Mouse (Mus musculus) kidney, embryonic 14.5 days (tissue): ENCODE data around the gene Psmd8. TPM values are rescaled to one million over a fixed set of nuclear protein-coding genes. Genes with fewer than 3 reads are reported as not detected.
"Not testable (repeated sequence)": the region's sequence is repeated elsewhere in the genome, so short reads cannot be mapped to it uniquely, and the experiment has no call there.

ENCODE experiments used
- ATAC-seq: fragments of 200-750 bp; cut with Nextera tagmentation; 2 replicates; pipeline ENCODE4 v1.8.0; 2017; ENCODE audit warnings: moderate number of reproducible peaks, mild to moderate bottlenecking, moderate TSS enrichment, moderate library complexity; ENCODE audit not compliant: low FRiP score, low TSS enrichment
- H3K27ac ChIP-seq: fragments of 300-500 bp; sonication (generic); 2 replicates; pipeline ENCODE4 v1.5.1; 2014; ENCODE audit warnings: low read depth, mild to moderate bottlenecking, low read length, moderate library complexity, mixed read lengths
- H3K27me3 ChIP-seq: fragments of 300-500 bp; sonication (generic); 2 replicates; pipeline ENCODE4 v1.6.1; 2014; ENCODE audit warnings: mild to moderate bottlenecking, low read length; ENCODE audit not compliant: control insufficient read depth, insufficient read depth
- H3K36me3 ChIP-seq: fragments of 300-500 bp; sonication (generic); 2 replicates; pipeline ENCODE4 v1.6.1; 2014; ENCODE audit warnings: low read length, mixed read lengths; ENCODE audit not compliant: control insufficient read depth, insufficient read depth
- H3K4me1 ChIP-seq: fragments of 300-500 bp; sonication (generic); 2 replicates; pipeline ENCODE4 v1.6.1; 2014; ENCODE audit warnings: low read length, mixed read lengths; ENCODE audit not compliant: control insufficient read depth, insufficient read depth
- H3K4me2 ChIP-seq: fragments of 300-500 bp; sonication (generic); replicated peaks from 2 replicates; pipeline ENCODE4 v1.6.1; 2014; ENCODE audit warnings: low read depth, mild to moderate bottlenecking, low read length
- H3K4me3 ChIP-seq: fragments of 300-500 bp; sonication (generic); 2 replicates; pipeline ENCODE4 v1.5.1; 2014; ENCODE audit warnings: mild to moderate bottlenecking, low read length
- H3K9ac ChIP-seq: fragments of 300-500 bp; sonication (generic); 2 replicates; pipeline ENCODE4 v1.6.1; 2014; ENCODE audit warnings: low read depth, mild to moderate bottlenecking, low read length, moderate library complexity
- H3K9me3 ChIP-seq: fragments of 300-500 bp; sonication (generic); 2 replicates; pipeline ENCODE4 v1.6.1; 2016; ENCODE audit warnings: low read length; ENCODE audit not compliant: control insufficient read depth
- WGBS: fragments of 180-500 bp; shearing (Covaris S2); extraction: QIAGEN DNeasy Blood & Tissue Kit; methylation state at CpG from one replicate; pipeline ENCODE4 v1.1.7; 2014; 5-methylcytosine and 5-hydroxymethylcytosine counted together
- polyA plus RNA-seq: library from polyadenylated mRNA; unstranded; fragments of >200 nt; fragmentation: Nextera tagmentation; extraction: Ambion mirVana; gene quantifications from 2 replicates; pipeline ENCODE4 v1.2.1, GENCODE M21; 2014

Psmd8 gene
- 281 and 283 TPM in 2 replicates for polyA plus RNA-seq

GRCm38 (mm10) chr7:29180077-29180853, at the start of gene Psmd8:
Psmd8 (minus strand) TSS chr7:29180701.
- H3K4me1 ChIP-seq = peaks cover 10% of the 10 kb centered on the region
- H3K9ac ChIP-seq = peak within 1 kb of the TSS; percentile 84
- peak within 1 kb of the TSS; percentile 75 for H3K4me2 ChIP-seq
- ATAC-seq = peak; percentile 96
- H3K4me3 ChIP-seq = peak within 1 kb of the TSS; percentile 86
- under 1% methylated on average over 62 of the region's 62 CpGs for WGBS
- no peaks in the 10 kb centered on the region for H3K27me3 ChIP-seq
- H3K36me3 ChIP-seq = peaks cover 20% of the 10 kb centered on the region
- H3K27ac ChIP-seq = peak within 1 kb of the TSS; percentile 37; the same call in 1 of the 2 replicates
- H3K9me3 ChIP-seq = no peaks in the 10 kb centered on the region

DNA sequence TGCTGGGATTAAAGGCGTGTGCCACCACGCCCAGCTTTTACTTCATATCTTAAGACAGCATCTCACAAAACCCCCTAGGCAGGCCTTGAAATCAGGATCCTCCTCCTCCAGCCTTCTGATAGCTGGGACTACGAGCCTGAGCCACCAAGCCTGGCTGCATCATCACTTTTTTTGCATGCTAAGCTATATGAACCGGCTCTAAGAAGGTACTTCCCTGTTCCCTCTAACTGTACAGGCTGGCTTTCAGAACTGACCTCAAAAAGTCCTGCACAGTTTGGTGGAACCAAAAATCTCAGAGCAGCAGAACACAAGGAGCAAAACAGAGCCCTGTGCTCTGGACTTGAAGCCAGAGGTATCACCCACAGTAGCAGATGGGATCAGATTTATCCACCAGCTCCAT, 47.7 kb upstream of the Psmd8 start:
- 79% methylated on average over 4 of the region's 4 CpGs for WGBS
- Histone ChIP-seq H3K4me3 (no peak overlapping the region), H3K4me2 (no peak overlapping the region), H3K4me1 (peaks cover 17% of the 10 kb centered on the region; the same call in 1 of the 2 replicates), H3K27ac (no peak overlapping the region), H3K27me3 (peaks cover 18% of the 10 kb centered on the region), H3K9me3 (no peaks in the 10 kb centered on the region), H3K36me3 (no peaks in the 10 kb centered on the region), H3K9ac (no peak overlapping the region)
- no peak for ATAC-seq

DNA sequence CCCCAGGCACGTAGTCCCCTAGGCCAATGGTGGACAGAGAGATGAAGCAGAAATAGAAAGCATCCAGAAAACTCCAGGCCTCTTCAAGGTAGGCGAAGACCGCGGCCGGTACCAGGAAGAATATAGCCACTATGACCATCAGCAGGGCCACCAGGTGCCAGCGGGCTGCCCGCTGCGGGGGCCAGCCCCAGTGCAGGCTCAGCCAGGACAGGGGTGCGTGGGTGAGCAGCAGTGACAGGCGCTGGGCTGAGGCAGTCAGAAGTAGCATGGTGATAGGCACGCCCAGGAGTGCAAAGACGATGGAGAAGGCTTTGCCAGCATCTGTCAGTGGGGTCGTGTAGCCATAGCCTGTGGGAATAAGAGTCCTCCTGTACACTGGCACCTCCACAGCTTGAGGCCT, 45.0 kb upstream of the Psmd8 start:
- ATAC-seq = 0 out of 2 replicates have a peak, but pooled peaks have one; percentile 41
- H3K27ac ChIP-seq = no peak overlapping the region

GRCm38 (mm10) chr7:29224756-29225394, 44.4 kb upstream of the Psmd8 start:
- Histone ChIP-seq H3K36me3 (no peaks in the 10 kb centered on the region), H3K4me2 (peak overlapping the region; percentile 8; the same call in 1 of the 2 replicates), H3K27ac (no peak overlapping the region), H3K9ac (peak overlapping the region; percentile 7; the same call in 1 of the 2 replicates), H3K4me3 (no peak overlapping the region), H3K4me1 (peaks cover 8% of the 10 kb centered on the region; the same call in 1 of the 2 replicates), H3K27me3 (no peaks in the 10 kb centered on the region), H3K9me3 (peaks cover 4% of the 10 kb centered on the region; the same call in 1 of the 2 replicates)
- 7% methylated on average over 16 of the region's 16 CpGs for WGBS
- ATAC-seq = peak; percentile 58

More for the DNA sequence above, 45.0 kb upstream of the Psmd8 start:
- Histone ChIP-seq H3K4me2 (peak overlapping the region; percentile 8; the same call in 1 of the 2 replicates), H3K27me3 (no peaks in the 10 kb centered on the region), H3K4me1 (peaks cover 8% of the 10 kb centered on the region; the same call in 1 of the 2 replicates), H3K4me3 (no peak overlapping the region), H3K36me3 (no peaks in the 10 kb centered on the region), H3K9me3 (peaks cover 3% of the 10 kb centered on the region; the same call in 1 of the 2 replicates), H3K9ac (no peak overlapping the region)
- WGBS = 74% methylated on average over 13 of the region's 13 CpGs

- peaks cover 7% of the 10 kb centered on the region; the same call in 1 of the 2 replicates for H3K9me3 ChIP-seq
- WGBS = 50% methylated on average over 15 of the region's 15 CpGs
- no peak for ATAC-seq
- H3K27me3 ChIP-seq = no peaks in the 10 kb centered on the region
- no peak overlapping the region for H3K9ac ChIP-seq
- no peaks in the 10 kb centered on the region for H3K36me3 ChIP-seq
- H3K4me2 ChIP-seq = no peak overlapping the region
- no peak overlapping the region for H3K4me3 ChIP-seq
- no peaks in the 10 kb centered on the region for H3K4me1 ChIP-seq
- H3K27ac ChIP-seq = no peak overlapping the region
Observed at GRCm38 (mm10) chr7:29214846-29215245, 34.3 kb upstream of the Psmd8 start.

- 46% methylated on average over 2 of the region's 2 CpGs for WGBS
- Histone ChIP-seq H3K27ac (no peak overlapping the region), H3K4me1 (no peaks in the 10 kb centered on the region), H3K9me3 (peaks cover 3% of the 10 kb centered on the region; the same call in 1 of the 2 replicates), H3K36me3 (no peaks in the 10 kb centered on the region), H3K4me3 (no peak overlapping the region), H3K4me2 (no peak overlapping the region), H3K9ac (no peak overlapping the region), H3K27me3 (no peaks in the 10 kb centered on the region)
- ATAC-seq = no peak
Observed at GRCm38 (mm10) chr7:29214236-29214635, 33.7 kb upstream of the Psmd8 start.

DNA sequence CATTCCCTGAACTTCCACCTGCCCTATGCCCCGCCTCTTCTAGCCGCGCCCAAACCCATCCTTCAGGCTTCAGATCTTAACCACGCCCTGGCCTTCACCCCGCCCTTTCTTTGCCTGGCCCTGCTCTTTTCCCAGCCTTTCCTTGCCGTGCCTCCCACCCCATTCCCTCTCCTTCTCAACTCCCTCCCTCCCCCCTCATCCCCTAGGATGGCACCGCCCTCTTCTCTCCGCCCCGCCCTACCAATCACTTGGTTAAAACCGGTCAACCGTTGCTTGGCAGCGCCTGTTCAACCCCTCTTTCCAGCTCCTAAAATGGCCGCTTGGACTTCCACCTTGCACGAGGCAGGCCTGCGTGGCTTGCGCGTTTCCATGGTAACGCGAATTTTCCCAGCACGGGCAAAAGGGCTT, 33.2 kb upstream of the Psmd8 start, which contains the start of gene Catsperg1:
TSS of gene Catsperg1 (minus strand) at position 361 of the 408 bp plus-strand sequence.
- H3K9me3 ChIP-seq = peaks cover 3% of the 10 kb centered on the region; the same call in 1 of the 2 replicates
- H3K9ac ChIP-seq = no peak within 1 kb of the TSS
- H3K4me3 ChIP-seq = no peak within 1 kb of the TSS; the same call in 1 of the 2 replicates
- WGBS = 3% methylated on average over 20 of the region's 20 CpGs
- no peaks in the 10 kb centered on the region for H3K27me3 ChIP-seq
- no peaks in the 10 kb centered on the region for H3K36me3 ChIP-seq
- ATAC-seq = peak; percentile 75
- peak within 1 kb of the TSS; percentile 31 for H3K4me2 ChIP-seq
- H3K27ac ChIP-seq = no peak within 1 kb of the TSS
- H3K4me1 ChIP-seq = no peaks in the 10 kb centered on the region

GRCm38 (mm10) chr7:29212775-29213560, 32.5 kb upstream of the Psmd8 start:
- not testable (repeated sequence) for ATAC-seq

More at GRCm38 (mm10) chr7:29212775-29213560, 32.5 kb upstream of the Psmd8 start:
- Histone ChIP-seq H3K4me3 (peak overlapping the region; percentile 2; the same call in 1 of the 2 replicates), H3K4me2 (peak overlapping the region; percentile 31)
- 16% methylated on average over 40 of the region's 40 CpGs for WGBS
- H3K9ac ChIP-seq, H3K4me1 ChIP-seq, H3K36me3 ChIP-seq, H3K27ac ChIP-seq, H3K9me3 ChIP-seq, H3K27me3 ChIP-seq: not testable (repeated sequence)
